Mouse (Mus musculus) heart, adult 2 months (tissue): Measurements from ENCODE around the gene Timeless.

Experiments used
- CTCF ChIP-seq: fragments of 200-600 bp; IDR thresholded peaks from 2 replicates; pipeline ENCODE4 v1.8.1; 2022; ENCODE audit warnings: antibody characterized with exemption, mild to moderate bottlenecking, moderate library complexity
- POLR2A ChIP-seq: fragments of 200-500 bp; IDR thresholded peaks from 2 replicates; pipeline ENCODE4 v1.6.1; 2011; ENCODE audit warnings: mild to moderate bottlenecking, low read depth, low read length, control low read depth; ENCODE audit not compliant: insufficient read depth

DNA sequence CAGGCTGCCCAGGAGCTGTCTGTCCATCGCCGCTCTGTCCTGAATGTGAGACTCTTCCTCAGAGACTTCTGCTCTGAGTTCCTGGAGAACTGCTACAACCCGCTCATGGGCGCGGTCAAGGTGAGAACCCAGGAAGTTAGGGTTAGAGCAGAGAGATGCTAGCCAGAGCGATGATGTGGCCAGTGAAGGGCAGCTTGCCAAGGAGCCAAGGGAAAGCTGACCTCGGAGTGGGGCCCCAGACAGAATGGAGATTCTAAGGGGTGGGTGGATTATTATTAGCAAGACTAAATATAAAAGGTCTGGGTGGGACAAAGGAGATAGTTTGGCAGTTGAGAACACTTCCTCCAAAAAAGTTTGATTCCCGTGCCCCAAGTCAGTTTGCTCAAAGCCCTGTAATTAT, 11.4 kb downstream of the Timeless start:
- no peak for TF ChIP-seq CTCF
- no peak for TF ChIP-seq POLR2A
